Mouse (Mus musculus) heart, adult 8-10 months (tissue): ENCODE measurements around the gene Irf3. TPM values are rescaled to one million over a fixed set of nuclear protein-coding genes. Genes with fewer than 3 reads are reported as not detected.

Source experiments
- DNase-seq: peaks from one replicate; pipeline ENCODE4 v3.0.0; 2022; ENCODE audit warnings: low spot score
- microRNA-seq: library from miRNA; unstranded; fragments of <30 nt; microRNA quantifications from one replicate; pipeline ENCODE4 v1.2.0, GENCODE M21; 2022
- total RNA-seq, 4 experiments: library from RNA; stranded (reverse); gene quantifications; 2 replicates each; pipeline ENCODE4 v1.2.4; 2022

Gene Irf3
- total RNA-seq, 4 experiments from 2014 or later, result 23.2 to 31.9 (median 27.0) TPM

DNA sequence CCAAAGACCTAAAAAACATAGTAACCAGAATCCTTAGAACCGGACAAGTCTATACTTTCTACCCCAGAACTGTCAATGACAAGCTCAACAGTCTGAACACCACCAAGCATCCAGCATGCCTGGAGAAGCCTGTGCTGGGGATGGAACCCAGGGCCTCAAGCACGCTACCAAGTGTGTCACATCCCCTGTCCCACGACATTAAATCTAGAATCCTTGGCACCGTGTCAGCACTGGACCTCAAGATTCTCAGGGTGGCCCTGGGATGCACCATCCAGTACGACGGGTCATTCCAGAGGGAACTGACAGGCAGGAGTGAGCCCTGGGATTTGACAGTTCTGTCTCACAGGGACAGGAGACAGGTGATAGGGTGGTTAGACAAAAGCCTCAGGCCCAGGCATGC is 32.5 kb downstream of the Irf3 start:
- DNase-seq, result no peak

DNA sequence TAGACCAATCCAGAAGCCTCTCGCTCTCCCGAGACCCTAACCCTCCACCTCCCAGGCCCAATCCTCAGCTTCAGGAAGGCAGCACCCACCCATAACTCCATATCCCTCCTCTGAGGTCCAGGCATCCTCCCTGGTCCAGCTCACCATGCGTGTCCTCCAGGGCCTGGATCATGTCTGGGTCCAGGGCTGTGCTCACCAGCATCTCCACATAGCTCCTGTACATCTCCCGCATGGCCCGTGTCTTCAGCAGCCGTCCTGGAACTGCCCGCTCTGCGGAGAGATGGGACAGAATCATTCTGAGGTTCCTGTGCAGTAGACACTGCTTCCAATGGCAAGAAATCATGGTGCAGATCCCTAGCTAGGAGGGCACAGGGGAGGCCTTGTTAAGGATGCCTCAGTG is 33.4 kb downstream of the Irf3 start:
- DNase-seq, result no peak

DNA sequence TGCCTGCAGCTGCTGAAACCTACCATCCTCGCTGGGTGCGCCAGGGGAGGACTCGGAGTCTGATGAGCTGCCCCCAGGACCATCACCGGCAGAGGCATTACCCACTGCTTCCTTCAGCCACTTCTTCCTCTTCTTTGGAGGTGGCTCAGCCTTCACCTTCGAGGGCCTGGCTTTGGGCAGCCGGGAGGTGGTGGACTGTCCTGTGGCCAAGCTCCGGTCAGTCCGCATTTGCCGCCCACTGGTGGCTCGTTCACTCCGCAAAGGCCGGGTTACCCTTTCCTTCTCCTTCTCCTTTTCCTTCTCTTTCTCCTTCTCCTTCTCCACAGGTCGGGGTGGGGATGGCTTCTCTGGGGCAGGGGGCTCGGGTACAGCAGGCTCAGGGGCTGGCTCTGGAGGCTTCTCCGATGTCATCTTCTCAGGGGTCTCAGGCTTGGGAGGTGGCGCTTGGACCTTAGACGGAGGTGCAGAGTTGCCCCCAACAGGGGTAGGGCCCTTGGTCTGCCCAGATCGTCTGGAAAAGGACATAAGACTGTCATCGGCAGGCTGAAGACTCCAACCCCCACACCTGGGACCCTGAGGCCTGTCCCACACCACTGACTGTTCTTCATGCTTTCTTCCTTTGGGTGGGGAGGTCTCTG is 36.4 kb downstream of the Irf3 start:
- DNase-seq, result no peak

DNA sequence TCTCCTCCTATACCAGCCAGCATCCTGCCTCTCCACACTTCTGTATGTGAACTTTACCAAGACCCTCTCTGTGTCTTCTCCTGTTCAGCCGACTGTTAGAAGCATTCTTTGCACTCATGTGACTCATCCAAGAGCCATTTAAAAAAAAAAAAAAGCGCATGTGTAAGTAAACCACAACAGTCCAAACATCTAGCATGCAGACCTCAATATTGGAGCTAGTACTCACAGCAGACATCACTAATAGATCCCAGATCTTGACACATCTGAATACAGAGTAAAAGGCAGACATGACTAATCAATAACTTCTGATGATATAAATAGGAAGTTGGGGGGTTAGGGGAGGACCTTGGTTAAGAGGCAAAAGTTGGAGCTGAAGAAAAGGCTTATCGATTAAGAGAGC is 38.2 kb downstream of the Irf3 start:
- DNase-seq, result no peak

DNA sequence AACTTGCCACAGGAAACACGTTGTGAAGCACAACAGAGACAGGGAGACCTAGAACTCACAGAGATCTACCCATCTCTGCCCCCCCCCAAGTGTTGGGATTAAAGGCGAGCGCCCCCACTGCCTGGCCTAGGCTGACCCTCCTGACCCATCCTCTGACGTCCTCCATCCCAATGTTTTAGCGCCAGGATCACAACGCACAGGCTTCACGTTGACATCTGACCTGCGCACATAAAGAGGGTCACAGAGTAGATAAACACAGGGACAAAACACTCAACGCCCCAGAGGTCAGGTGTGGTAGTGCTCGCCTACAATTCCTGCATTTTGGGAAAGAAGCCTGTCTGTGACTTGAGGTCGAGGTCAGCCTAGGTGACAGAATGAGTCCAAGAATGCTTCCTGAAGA is 39.3 kb downstream of the Irf3 start:
- no peak for DNase-seq

DNA sequence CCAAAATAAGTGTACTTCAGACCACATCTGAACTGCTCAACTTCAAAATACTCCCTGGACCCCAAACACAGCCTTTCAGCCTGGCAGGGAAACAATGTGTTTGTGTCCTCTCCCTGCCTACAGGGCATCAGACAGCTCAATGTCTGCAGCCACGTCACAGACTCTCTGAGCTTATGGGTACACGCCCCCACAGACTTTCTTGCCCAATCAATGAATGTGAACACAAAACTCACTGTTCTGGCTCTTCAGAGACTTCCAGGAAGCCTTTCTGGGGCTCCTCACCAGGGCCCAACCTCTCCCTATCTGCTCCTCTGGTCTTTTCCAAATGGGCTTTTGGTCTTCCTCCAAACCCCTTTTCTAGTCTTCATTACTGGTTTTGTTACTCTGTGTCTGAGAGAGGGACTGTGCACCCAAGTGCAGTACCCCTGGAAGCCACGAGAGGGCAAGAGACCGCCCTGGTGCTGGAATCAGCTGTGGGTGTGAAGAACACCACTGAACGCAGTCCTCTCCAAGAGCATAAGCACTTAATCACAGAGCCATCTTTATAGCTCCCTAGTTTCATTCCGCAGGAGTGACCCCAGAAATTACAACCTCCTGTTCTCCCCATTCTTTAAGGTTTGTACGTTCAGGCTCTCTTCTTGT is 40.4 kb downstream of the Irf3 start:
- DNase-seq, result no peak

DNA sequence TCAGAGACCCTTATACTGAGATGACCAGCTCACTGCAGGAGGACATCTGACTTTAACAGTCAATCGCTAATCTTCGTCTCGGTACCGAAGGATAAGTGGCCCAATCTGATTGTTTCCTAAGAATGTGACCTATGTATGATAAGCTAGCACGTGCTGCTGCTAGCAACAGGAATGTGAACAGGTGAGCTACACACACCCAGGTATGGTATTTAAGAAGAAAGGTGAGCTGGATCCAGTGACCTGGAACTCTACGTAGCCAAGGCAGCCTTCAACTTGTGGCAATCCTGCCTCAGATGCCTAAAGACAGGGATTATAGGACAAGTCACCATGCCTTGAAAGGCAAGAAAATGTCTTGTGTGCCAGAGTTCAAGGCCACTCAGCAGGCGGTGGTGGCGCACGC is 41.0 kb downstream of the Irf3 start:
- no peak for DNase-seq

DNA sequence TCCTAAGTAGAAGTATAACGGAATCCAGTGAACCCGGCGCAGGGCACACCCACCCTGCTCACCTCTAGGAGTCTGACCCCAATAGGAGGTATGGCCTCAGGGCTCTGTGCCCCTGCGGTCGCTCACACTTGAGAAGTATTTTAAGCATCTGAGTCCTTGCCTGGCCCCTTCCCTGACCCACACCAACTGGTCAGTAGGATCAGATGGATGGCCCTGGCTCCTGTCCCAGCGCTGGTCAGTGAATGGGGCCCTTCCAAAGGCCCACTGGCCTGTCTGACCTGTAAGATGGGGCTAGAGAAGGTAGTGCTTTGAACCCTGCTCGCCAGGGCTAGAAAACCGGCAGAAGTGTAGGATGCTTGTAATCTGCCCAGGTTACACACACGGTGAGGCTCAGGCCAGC is 43.4 kb downstream of the Irf3 start:
- DNase-seq, result no peak

DNA sequence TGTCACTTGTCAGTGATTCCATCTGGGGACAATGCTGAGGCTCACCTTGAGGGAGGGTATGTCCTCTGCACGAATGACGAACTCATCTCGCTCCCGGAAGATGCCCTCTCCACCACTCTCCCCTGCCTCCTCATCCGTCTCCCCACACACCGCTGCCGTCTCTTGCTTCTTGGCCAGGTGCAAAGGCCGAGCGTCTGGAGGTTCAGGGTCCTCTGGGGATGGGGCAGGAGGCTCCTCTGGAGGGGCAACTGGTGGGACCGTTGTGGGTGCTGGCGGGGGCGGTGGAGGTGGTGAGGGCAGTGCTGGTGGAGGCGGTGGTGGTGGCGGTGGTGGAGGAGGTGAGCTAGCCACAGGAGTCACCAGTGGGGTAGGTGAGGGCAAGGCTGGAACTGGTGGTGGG is 45.9 kb downstream of the Irf3 start:
- no peak for DNase-seq

DNA sequence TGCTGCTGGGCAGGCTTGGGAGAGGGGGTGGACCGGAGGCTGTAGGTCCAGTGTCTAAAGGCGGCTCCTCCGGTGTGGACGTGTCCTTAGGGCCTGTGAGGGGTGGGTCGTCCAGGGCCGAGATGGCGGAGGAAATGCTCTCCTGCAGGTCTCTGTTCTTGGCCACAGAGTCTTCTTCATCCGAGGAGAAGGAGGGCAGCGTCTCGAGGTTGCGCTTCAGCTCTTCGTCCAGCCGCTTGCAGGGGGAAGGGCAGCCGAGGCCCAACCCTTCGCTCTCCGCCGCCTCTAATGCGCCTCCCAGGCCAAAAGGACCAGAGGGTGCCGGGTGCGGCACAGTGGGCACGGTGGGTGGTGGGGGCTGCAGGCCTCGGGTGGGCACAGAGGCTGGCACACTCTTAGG is 48.3 kb downstream of the Irf3 start:
- DNase-seq, result no peak

DNA sequence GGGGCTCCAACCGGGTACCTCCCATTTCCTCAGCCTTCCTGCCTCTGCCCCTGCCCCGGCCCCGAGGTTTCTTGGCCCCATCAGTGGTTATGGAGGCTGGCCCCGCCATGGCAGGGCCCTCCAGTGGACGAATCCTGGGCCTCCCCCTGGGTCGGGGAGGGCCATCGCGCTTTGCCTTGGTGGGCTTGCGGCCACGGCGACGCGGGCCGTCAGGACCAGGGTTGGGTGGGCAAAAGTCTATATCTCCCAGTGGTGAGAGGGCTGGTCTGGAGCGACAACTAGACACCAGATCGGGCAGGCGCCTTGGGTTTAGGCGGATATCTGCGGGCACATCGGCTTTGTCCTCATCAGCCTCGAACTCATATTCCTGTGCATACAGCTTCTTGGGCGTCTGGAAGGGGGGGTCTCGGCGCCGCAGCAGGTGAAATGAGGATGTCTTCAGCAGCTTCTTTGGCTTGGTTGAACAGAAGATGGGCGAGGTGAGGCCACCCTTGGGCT is 49.5 kb downstream of the Irf3 start:
- no peak for DNase-seq

DNA sequence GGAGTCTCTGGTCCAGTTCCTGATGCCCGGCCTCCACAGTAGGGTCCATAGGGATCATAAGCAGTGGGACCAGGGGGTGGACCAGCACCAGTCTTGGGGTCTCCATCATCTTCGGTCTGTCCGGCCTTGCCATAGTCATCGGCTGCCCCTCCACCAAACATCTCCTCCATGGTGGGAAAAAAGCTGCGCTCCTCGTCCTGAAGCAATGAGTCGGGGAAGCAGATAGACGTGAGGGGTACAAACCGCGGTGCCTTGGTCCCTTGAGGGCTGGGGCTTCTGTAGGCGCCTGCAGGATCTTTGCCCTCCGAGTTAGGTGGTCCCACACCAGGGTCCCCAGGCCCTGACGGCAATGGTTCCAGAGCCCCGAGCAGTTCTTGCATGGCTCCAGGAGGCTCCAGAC is 50.0 kb downstream of the Irf3 start:
- no peak for DNase-seq

DNA sequence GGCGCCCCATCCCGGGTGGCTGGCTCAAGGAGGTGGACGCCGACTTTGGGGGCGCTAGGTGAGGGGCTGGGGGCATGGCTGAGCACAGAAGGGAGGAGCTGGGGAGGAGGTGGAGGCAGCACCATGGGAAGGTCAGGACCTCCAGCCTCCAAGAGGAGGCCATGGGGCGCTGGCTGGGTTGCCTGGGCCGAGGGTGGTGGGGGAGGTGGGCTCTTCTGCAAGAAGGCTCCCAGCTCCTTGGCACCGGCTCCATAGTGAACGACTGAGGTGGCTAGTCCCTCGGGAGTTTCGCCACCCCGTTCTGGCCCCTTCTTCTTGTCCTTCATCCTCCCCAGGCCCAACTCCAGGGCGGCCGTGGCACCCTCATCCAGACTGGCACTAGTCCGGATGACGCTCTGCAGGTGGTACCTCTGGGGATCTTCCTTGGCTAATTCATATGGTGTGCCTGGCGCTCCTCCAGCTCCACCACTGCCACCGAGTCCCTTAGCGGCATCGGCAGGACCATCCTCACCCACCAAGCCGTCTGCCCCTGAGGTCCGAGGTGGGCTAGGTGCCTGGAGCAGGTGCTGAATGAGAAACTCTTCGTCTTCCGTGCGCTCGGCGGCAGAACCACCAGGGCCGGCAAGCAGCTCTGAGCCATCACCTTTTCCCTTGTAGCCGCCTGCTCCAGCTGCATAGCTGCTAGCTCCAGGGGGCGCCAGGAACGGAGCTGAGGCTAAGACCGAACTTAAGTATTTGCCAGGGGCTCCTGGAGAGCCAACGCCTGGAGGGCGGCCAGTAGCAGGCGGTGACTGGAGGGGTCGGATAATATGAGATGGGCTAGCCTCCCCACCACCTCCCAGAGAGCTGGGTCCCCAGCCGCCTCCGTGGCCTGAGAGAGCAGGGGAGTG is 50.8 kb downstream of the Irf3 start:
- DNase-seq, result no peak

DNA sequence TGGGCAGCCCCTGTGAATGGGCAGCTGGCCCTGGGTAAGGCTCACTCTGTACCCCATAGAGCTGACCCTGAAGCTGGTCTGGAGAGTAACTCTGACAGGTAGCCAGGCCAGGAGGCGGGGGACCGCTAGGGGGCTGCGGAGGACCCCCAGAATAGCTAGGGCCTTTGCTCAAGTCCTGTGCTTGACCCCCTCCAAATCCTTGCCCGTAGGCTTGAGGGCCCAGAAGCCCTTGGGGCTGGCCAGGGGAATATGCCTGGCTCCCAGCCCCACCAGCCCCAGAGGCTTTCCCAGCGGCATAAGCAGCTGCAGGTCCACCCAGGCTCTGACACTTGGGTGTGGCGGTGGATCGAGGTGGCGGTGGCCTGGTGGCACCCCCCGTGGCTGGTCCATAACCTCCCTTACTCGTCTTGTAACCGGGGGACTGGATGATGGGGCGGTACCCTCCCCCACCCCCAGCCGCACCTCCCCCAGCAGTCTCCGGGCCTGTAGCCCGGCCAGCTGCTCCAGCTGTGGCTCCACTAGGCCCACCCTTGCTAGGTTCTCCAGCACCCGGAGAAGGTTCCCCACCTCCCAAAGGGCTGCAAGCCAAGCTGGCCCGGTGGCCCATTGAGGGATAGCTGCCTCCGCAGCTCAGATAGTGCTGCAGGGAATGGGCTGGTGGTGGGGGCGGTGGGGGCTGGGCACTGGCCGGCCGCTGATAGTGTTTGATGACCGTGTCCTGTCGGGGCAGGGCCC is 51.6 kb downstream of the Irf3 start:
- no peak for DNase-seq

DNA sequence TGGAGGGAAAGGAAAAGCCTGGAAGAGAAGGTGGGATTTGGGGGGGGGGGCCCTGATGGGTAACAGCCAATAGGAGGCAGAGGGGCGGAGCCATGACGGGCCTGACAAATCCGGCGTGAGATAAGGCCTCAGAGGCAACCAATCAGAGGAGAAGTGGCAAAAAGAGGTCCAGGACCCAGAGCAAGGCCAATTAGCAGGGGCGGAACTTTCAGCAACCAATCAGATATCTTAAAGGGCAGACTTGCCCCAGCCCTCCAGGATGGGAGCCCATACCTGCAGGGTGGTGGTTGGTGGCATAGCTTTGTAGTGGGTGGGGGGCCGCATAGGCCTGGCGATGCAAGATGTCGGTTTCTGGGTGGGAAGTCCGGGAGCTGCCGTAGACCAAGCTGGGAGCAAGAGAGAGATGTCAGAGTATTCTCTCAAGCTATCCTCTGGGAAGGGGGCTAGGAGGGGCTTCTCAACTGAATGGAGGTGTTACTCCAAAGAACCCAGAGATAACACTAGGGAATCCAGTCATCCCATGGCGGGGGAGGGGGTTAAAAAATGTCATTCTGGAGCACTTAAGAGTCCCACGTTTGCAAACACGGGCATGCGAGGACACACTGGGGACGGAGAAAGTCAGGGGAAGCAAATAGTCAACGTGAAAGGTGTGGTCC is 53.6 kb downstream of the Irf3 start:
- DNase-seq, result peak; percentile 77

DNA sequence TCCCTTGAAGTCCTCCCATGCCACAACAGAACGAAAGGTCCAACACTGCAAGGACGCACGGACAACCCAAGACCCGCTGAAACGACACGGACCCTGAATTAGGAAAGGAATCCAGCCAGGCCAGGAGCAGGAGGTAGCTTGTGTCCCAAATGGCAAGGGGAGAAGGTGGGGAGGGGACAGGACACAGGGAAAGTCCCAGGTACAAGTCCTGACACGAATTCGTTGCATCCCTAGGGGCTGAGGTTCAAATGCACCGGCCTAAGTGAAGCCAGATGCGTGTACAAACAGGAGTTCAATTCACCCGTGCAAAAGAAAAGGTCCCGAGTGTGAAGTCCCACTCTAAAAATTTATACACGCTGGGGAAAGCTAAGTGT is 54.1 kb downstream of the Irf3 start:
- DNase-seq, result no peak

Small RNA genes lying within 50 kb of the gene (microRNA-seq; reads per million reads assigned to microRNA genes)
- not detected for gene Mir7054

Other genes starting within 250 kb of the Irf3 start
- 10 to 100 TPM; 23.5 to 29.3 (median 27.3) TPM for gene Vrk3, start 249.2 kb upstream of the Irf3 start, total RNA-seq
- under 1 TPM in 2 of 4 experiments, not detected in 2; 0.06 to 0.09 TPM for gene Zfp473, start 246.6 kb upstream of the Irf3 start, total RNA-seq
- gene Nup62, start 181.6 kb upstream of the Irf3 start, total RNA-seq, result 10 to 100 TPM; 18.7 to 32.3 (median 24.4) TPM
- 1 to 10 TPM in 2 of 4 experiments, under 1 TPM in 2; 0.35 to 1.2 (median 0.88) TPM for gene Il4i1, start 181.3 kb upstream of the Irf3 start, total RNA-seq
- 10 to 100 TPM; 55.1 to 71.1 (median 64.7) TPM for gene Atf5, start 181.0 kb upstream of the Irf3 start, total RNA-seq
- gene Akt1s1, start 148.7 kb upstream of the Irf3 start, total RNA-seq, result 10 to 100 TPM; 64.3 to 76.2 (median 70.5) TPM
- gene Tbc1d17, start 148.6 kb upstream of the Irf3 start, total RNA-seq, result 10 to 100 TPM; 40.7 to 59.5 (median 51.5) TPM
- 10 to 100 TPM; 17.8 to 20.6 (median 19.6) TPM for gene Pnkp, start 140.5 kb upstream of the Irf3 start, total RNA-seq
- gene Ptov1, start 127.9 kb upstream of the Irf3 start, total RNA-seq, result 100 to 1,000 TPM; 178 to 199 (median 189) TPM
- 10 to 100 TPM; 79.8 to 88.1 (median 85.0) TPM for gene Med25, start 104.9 kb upstream of the Irf3 start, total RNA-seq
- 10 to 100 TPM; 14.9 to 18.5 (median 17.4) TPM for gene Fuz, start 101.6 kb upstream of the Irf3 start, total RNA-seq
- 10 to 100 TPM; 61.0 to 74.9 (median 67.2) TPM for gene Ap2a1, start 68.2 kb upstream of the Irf3 start, total RNA-seq
- gene Tsks, start 54.4 kb upstream of the Irf3 start, total RNA-seq, result not detected
- 1 to 10 TPM; 1.4 to 2.7 (median 1.8) TPM for gene Cpt1c, start 22.8 kb upstream of the Irf3 start, total RNA-seq
- gene Prmt1, start 11.1 kb upstream of the Irf3 start, total RNA-seq, result 100 to 1,000 TPM in 2 of 4 experiments, 10 to 100 TPM in 2; 88.3 to 107 (median 102) TPM
- gene Bcl2l12, start 1.1 kb downstream of the Irf3 start, total RNA-seq, result 10 to 100 TPM in 3 of 4 experiments, 1 to 10 TPM in 1; 8.6 to 13.5 (median 11.0) TPM
- 10 to 100 TPM; 46.8 to 56.2 (median 49.7) TPM for gene Scaf1, start 18.7 kb downstream of the Irf3 start, total RNA-seq
- 10 to 100 TPM; 40.2 to 49.8 (median 44.1) TPM for gene Rras, start 20.3 kb downstream of the Irf3 start, total RNA-seq
- 10 to 100 TPM; 22.4 to 26.3 (median 24.9) TPM for gene Prr12, start 55.2 kb downstream of the Irf3 start, total RNA-seq
- 10 to 100 TPM; 30.6 to 33.8 (median 32.7) TPM for gene Nosip, start 64.8 kb downstream of the Irf3 start, total RNA-seq
- 1 to 10 TPM; 5.6 to 7.8 (median 6.7) TPM for gene Prrg2, start 65.0 kb downstream of the Irf3 start, total RNA-seq
- 10 to 100 TPM; 17.8 to 27.4 (median 21.4) TPM for gene Rcn3, start 94.6 kb downstream of the Irf3 start, total RNA-seq
- 10 to 100 TPM; 65.6 to 77.1 (median 67.5) TPM for gene Fcgrt, start 106.2 kb downstream of the Irf3 start, total RNA-seq
- gene Rps11, start 126.8 kb downstream of the Irf3 start, total RNA-seq, result 100 to 1,000 TPM; 572 to 626 (median 604) TPM
- gene Rpl13a, start 131.1 kb downstream of the Irf3 start, total RNA-seq, result 100 to 1,000 TPM; 580 to 769 (median 686) TPM
- gene Gm45713, start 138.6 kb downstream of the Irf3 start, total RNA-seq, result 1 to 10 TPM in 1 of 4 experiments, not detected in 3; 1.7 TPM
- 1 to 10 TPM; 6.1 to 7.9 (median 6.5) TPM for gene Flt3l, start 138.8 kb downstream of the Irf3 start, total RNA-seq
- 10 to 100 TPM; 40.4 to 50.5 (median 48.0) TPM for gene Pih1d1, start 156.7 kb downstream of the Irf3 start, total RNA-seq
- gene Aldh16a1, start 156.9 kb downstream of the Irf3 start, total RNA-seq, result 10 to 100 TPM; 24.9 to 36.9 (median 29.2) TPM
- 10 to 100 TPM; 32.0 to 50.7 (median 41.1) TPM for gene Slc17a7, start 166.3 kb downstream of the Irf3 start, total RNA-seq
- gene Gfy, start 181.9 kb downstream of the Irf3 start, total RNA-seq, result not detected
- gene Pth2, start 183.3 kb downstream of the Irf3 start, total RNA-seq, result not detected
- gene Ccdc155, start 207.2 kb downstream of the Irf3 start, total RNA-seq, result not detected
- not detected for gene Dkkl1, start 214.5 kb downstream of the Irf3 start, total RNA-seq
- 10 to 100 TPM in 1 of 4 experiments, 1 to 10 TPM in 3; 6.2 to 10.4 (median 8.0) TPM for gene Tead2, start 218.1 kb downstream of the Irf3 start, total RNA-seq
- 1 to 10 TPM; 2.1 to 5.8 (median 3.0) TPM for gene Cd37, start 241.5 kb downstream of the Irf3 start, total RNA-seq
- gene Slc6a16, start 243.4 kb downstream of the Irf3 start, total RNA-seq, result not detected